Mouse (Mus musculus): Measurements from ENCODE around the gene Apol8. TPM values are rescaled to one million over a fixed set of nuclear protein-coding genes. Genes with fewer than 3 reads are reported as not detected.
"Not testable (repeated sequence)": the region's sequence is repeated elsewhere in the genome, so short reads cannot be mapped to it uniquely, and the experiment has no call there.

The Apol8 gene
- total RNA-seq, 2 experiments from 2014 or later, result 0.16 to 0.26 TPM

DNA sequence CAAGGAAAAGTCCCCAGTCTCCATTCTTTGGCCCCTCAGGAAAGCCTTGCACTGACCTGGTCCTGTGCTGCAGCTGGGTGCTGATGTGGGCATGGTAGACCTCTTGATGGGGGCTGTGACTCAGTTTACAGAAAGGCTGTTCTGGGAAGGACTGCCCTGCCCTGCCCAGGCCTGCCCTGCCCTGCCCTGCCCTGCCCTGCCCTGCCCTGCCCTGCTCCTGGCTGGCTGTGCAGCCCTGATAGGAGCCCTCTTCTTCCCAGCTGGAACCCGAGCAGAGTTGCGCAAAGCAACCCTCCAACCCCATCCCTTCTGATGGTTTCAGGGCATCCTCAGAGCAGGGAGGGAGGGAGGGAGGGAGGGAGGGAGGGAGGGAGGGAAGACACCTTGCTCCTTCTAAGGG lies 1.7 kb downstream of the Apol8 start:
- no peak for ATAC-seq (ENCODE audit: poor library complexity, severe bottlenecking)

DNA sequence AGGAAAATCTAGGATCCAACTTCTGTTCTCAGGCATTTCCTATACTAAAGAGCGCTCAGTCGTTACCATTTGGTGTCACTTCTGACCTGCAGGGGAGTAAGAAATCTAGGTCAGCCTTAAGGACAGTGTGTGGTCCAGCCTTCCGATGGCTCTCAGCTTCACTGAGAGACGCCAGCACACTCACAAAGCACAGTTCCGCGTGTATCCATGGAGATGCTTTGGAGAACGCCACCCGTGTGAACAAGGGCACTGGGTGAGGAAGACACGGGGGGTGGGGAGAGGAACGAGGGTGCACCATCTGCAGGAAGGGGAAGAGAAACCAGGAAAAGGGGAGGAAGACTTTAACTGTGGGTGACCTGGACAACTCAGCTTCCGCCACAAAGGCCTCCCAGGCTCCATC lies 4.4 kb downstream of the Apol8 start:
- ATAC-seq (ENCODE audit: poor library complexity, severe bottlenecking), result no peak

- peak; percentile 65 for ATAC-seq (ENCODE audit: poor library complexity, severe bottlenecking)
These were observed 6.3 kb downstream of the Apol8 start for GRCm38 (mm10) chr15:77750461-77750860.

GRCm38 (mm10) chr15:77749717-77750116 lies 7.1 kb downstream of the Apol8 start:
- no peak for ATAC-seq (ENCODE audit: poor library complexity, severe bottlenecking)

GRCm38 (mm10) chr15:77748414-77748813 lies 8.4 kb downstream of the Apol8 start:
- no peak for ATAC-seq (ENCODE audit: poor library complexity, severe bottlenecking)

DNA sequence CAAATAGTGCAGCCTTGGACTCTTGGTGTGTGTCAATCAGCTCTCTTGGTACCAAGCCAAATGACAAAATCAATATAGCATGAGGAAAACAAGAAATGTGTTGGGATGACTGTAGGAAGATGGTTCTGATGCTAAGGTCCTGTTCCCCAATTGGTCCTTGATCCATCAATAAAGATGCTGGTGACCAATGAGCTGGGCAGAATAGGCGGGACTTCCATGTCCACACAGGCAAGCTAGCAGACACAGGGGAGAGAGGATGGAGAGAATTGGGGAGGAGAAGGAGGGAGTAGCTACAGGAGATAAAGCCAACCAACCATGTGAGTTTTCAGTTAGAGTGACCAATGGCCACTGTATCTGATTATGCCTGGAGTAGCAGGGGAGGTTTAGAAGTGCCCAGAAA lies 10.5 kb downstream of the Apol8 start:
- no peak for ATAC-seq (ENCODE audit: poor library complexity, severe bottlenecking)

DNA sequence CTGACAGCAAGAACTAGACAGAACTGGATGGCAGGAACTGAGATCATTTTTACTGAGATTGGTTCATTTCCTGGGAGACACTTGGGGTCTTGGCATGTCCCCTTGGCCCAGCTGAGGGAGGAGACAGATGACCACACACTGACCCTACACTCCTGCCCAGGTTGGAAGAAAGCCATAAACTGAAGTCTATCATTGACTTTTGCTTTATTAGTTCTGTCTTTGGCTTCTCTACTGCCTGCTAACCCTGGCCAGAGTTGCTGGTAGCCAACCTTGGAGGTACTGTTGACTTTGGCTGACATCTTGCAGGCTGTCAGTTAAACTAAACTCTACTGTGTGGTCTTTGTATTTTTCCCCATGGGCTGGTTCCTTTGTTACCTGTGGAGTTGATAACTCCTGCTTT lies 11.7 kb downstream of the Apol8 start:
- no peak for ATAC-seq (ENCODE audit: poor library complexity, severe bottlenecking)

- ATAC-seq (ENCODE audit: poor library complexity, severe bottlenecking), result no peak
These were observed 12.2 kb downstream of the Apol8 start for GRCm38 (mm10) chr15:77744632-77745031.

DNA sequence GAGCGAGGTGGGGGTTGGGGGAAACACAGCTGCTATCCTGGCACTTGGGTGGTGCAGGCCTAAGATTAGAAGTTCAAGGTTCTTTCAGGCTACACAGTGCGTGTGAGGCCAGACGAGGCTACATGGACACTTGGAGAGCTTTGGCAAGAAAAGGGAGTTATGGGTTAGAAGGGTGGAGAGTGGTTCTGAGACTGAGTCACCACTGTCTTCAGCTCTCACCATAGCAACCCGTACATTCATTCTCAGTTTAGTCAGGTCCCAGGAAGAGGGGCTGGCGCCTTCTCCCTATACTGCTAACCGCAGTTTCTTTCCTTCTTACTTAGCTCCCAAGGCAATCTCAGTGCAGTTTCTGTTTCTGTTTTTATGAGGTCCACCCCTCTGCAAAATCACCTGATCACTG lies 15.2 kb downstream of the Apol8 start:
- ATAC-seq (ENCODE audit: poor library complexity, severe bottlenecking), result not testable (repeated sequence)

DNA sequence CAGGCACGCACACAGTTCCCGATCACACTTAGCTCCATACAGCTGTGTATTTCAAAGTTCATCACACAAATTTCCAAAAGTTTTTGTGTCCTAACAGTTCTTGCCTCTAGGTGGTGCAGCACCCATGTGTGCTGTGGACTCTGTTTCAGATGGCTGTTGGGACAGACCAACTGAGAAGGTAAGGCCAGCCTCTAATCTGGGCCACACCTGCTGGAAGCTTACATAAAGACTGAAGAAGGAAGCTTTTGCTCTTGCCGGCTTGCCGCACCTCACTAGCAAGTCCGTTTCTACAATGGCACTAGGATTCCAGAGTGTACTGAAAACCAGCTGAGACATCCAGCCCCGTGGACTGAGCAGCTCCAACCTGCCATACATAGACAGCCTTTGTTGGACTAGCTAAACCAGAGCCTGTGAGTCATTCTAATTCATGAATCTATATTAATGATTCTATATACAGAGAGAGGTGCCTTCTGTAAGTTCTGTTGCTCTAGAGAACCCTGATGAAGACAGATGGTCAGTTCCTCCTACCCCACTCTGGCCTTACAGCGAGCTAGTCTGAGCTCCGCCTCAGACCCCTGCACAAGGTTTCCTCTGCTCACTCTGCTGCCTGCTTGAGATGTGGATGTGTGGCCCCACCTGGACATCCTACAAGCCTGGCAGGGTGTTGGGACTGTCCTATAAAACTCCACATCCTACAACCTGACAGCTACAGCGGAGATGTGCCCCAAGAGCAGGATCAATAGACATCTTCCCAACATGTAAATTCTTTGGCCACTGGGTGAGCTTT lies 16.1 kb downstream of the Apol8 start:
- ATAC-seq (ENCODE audit: poor library complexity, severe bottlenecking), result no peak

GRCm38 (mm10) chr15:77733903-77734302 lies 22.9 kb downstream of the Apol8 start:
- not testable (repeated sequence) for ATAC-seq (ENCODE audit: poor library complexity, severe bottlenecking)

DNA sequence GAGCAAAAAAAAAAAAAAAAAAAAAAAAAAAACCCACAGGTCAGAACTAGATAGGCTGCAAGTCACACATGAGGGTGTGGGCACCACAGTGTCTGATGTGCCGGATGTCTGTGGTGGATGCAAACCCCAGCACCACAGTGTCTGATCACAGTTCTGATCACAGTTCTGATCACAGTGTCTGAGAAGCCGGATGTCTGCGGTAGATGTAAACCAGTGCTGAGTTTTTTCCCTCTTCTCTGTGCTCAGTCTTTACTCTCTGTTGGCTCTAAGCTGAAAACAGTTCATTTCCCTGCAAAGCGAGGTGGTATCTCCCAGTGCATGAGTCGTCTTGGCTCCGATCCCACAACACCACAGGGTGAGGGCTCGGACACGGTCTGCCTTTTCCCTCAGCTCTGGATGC lies 23.4 kb downstream of the Apol8 start:
- peak; percentile 87 for ATAC-seq (ENCODE audit: poor library complexity, severe bottlenecking)

- ATAC-seq (ENCODE audit: poor library complexity, severe bottlenecking), result not testable (repeated sequence)
These were observed 24.0 kb downstream of the Apol8 start for GRCm38 (mm10) chr15:77732851-77733250.

DNA sequence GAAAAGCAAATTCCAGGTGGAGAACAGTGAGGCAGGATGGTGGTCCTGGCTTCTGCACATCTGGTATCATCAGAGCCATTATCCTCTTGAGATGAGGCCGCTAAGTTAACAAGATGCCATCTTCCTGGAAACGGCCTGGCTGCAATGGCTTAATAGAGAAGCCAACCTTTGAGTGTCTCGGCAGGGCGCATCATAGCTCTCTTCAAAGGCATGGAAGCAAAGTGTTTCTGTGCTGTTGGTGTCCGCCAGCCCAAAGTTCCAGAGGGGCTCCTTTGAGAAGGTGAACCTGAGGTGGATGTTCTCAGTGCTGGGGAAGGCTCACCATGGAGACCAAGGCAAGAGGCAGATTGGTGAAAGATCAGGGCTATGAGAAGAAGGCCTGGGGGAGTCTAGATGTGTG lies 25.2 kb downstream of the Apol8 start:
- ATAC-seq (ENCODE audit: poor library complexity, severe bottlenecking), result no peak

DNA sequence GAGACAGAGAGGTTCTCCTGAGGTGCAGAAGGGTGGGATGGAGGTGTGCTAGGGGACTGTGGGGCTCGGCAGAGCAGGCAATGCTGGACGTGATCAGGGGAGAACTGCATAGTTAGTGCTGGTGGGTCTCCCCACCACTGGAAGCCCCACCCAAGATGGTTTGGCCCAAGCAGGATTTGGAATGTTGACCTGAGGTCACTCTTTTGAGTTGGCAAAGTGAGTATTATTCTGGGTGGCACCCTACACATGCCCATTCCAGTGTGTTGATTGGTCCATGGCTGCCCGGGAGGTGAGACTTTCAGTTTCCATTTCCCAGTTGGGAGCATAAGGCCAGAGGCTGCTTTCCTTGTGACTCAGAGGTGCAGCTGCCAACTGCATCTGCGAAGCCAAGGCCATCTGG lies 28.1 kb downstream of the Apol8 start, which contains the start of gene Apol9b:
Gene Apol9b, plus strand, starts transcription at position 301 of the 400 bp plus-strand sequence.
- ATAC-seq (ENCODE audit: poor library complexity, severe bottlenecking), result not testable (repeated sequence)

- not testable (repeated sequence) for ATAC-seq (ENCODE audit: poor library complexity, severe bottlenecking)
These were observed 29.1 kb downstream of the Apol8 start for GRCm38 (mm10) chr15:77727745-77728144.

- peak; percentile 70 for ATAC-seq (ENCODE audit: poor library complexity, severe bottlenecking)
These were observed 29.7 kb downstream of the Apol8 start for GRCm38 (mm10) chr15:77727139-77727538.

DNA sequence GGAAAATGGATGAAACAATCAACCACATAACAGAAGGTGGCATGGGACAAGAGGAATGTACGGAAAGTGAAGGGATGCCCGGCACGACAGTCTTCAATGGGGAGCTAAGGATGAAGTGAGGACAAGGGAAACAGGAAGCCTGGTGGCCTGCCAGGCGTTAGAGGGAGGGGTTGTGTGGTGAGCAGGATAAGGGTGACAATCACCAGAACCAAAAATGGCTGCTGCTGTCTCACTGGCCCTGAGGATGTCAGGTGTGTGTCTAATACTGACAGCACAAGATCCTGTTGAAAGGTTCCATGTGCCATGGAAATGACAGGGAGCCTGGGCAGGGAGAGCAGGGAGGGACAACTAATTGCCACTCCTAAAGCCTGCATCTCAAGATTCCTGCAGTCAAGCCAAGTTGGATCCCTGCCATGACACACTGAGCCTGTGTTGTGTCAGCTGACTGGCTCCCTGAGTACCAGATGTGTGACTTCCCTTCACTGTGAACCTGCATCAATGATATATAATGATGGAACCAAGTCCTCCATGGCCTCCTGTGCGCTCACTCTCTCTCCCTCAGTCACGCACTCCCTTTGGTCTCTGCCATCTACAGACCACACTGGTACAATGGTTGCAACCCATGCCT lies 31.3 kb downstream of the Apol8 start:
- ATAC-seq (ENCODE audit: poor library complexity, severe bottlenecking), result not testable (repeated sequence)

DNA sequence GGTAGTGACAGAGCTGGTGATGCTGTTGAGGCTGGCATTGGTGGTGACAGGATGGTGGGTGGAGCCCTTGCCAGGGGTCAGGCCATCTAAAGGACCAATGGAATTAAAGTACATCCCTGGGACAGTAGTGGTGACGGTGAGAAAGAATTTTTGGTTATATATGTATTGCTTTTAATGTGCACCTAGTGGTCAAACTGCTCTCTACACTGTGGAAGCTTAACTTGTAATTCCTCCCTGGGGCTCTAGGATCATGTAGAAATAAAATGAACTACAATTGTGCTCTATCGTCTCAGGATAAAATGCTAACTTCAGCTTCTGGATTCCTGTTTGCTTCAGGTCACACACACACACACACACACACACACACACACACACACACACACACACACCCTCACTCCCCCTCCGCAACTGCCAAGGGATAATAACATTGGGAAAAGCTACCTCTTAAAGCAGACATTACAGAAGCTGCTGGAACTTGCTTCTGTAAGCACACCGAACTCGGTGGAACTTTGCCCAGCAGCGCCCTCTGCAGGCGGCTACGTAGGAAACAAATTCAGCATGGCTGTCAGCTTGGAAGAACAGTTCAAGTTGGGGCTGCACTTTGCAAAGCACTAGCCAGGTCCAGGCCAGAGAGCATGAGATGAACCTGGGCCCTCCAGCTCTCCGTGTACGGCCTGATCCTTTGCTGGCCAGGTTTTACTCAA lies 32.4 kb downstream of the Apol8 start:
- 0 out of 2 replicates have a peak, but pooled peaks have one; percentile 40 for ATAC-seq (ENCODE audit: poor library complexity, severe bottlenecking)

DNA sequence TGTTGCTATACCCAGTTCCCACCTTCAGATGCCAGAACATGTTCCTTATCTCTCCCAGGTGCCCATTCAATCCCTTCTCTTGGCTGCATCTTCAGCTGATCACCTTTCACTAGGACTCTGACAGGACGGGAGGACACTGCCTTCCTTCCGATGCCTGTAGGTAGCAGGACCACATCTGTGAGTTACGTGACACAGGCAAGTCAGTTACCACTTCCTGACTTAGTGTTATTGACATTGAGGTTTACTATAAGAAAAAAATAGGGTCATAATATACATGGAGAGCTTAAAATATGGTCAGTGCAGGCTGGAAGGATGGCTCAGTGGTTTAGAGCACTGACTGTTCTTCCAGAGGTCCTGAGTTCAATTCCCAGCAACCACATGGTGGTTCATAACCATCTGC lies 35.3 kb downstream of the Apol8 start:
- ATAC-seq (ENCODE audit: poor library complexity, severe bottlenecking), result not testable (repeated sequence)

DNA sequence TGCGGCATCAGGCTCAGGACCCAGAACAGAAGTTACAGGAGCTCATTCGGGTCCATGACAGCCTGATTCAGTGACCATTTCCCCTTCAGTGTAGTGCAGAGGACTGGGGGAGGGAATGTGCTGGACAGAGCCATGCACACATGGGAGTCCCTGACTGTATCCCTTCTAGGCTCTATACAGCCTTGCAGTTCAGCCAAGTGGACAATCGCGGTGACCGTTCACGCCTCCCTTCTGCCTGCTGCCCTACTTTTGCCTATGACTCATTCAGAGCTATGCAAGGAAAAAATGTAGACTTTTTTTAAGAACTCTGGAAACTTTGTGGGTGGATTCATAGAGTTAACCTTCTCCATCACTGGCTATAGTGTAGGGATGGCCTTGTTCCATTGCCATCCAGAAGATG lies 38.6 kb downstream of the Apol8 start:
- ATAC-seq (ENCODE audit: poor library complexity, severe bottlenecking), result not testable (repeated sequence)

- ATAC-seq (ENCODE audit: poor library complexity, severe bottlenecking), result not testable (repeated sequence)
These were observed 47.9 kb downstream of the Apol8 start for GRCm38 (mm10) chr15:77708936-77709335.
